Mouse (Mus musculus): ENCODE results near the gene Traf3ip2.

Traf3ip2 gene

GRCm38 (mm10) chr10:39681014-39681413 lies 68.3 kb downstream of the Traf3ip2 start:
- no peak for DNase-seq

GRCm38 (mm10) chr10:39682556-39682955 lies 69.8 kb downstream of the Traf3ip2 start:
- no peak for DNase-seq

GRCm38 (mm10) chr10:39683481-39683880 lies 70.7 kb downstream of the Traf3ip2 start:
- no peak for DNase-seq

- no peak for DNase-seq
These were observed 74.1 kb downstream of the Traf3ip2 start for GRCm38 (mm10) chr10:39686811-39687210.

GRCm38 (mm10) chr10:39687851-39688250 lies 75.1 kb downstream of the Traf3ip2 start:
- DNase-seq = no peak

GRCm38 (mm10) chr10:39691351-39692064 lies 78.8 kb downstream of the Traf3ip2 start:
- DNase-seq = no peak

- DNase-seq = no peak
These were observed 79.4 kb downstream of the Traf3ip2 start for GRCm38 (mm10) chr10:39692152-39692551.
